Mouse (Mus musculus): Measurements from ENCODE around the gene St6gal1.

The St6gal1 gene

GRCm38 (mm10) chr16:23376189-23376588 is 151.6 kb downstream of the St6gal1 start:
- no peak for DNase-seq (ENCODE audit: low read depth, low spot score)
- Histone ChIP-seq H3K27me3 (ENCODE audit: control insufficient read depth, insufficient read depth, low read length, poor library complexity, severe bottlenecking) (no peaks in the 10 kb centered on the region), H3K36me3 (ENCODE audit: control insufficient read depth, insufficient read depth, low read length, poor library complexity, severe bottlenecking) (no peaks in the 10 kb centered on the region)

GRCm38 (mm10) chr16:23379536-23380230 is 155.1 kb downstream of the St6gal1 start:
- no peaks in the 10 kb centered on the region for H3K27me3 ChIP-seq (ENCODE audit: control insufficient read depth, insufficient read depth, low read length, poor library complexity, severe bottlenecking)
- no peaks in the 10 kb centered on the region for H3K36me3 ChIP-seq (ENCODE audit: control insufficient read depth, insufficient read depth, low read length, poor library complexity, severe bottlenecking)
- no peak for DNase-seq (ENCODE audit: low read depth, low spot score)

- Histone ChIP-seq H3K36me3 (ENCODE audit: control insufficient read depth, insufficient read depth, low read length, poor library complexity, severe bottlenecking) (no peaks in the 10 kb centered on the region), H3K27me3 (ENCODE audit: control insufficient read depth, insufficient read depth, low read length, poor library complexity, severe bottlenecking) (no peaks in the 10 kb centered on the region)
- DNase-seq (ENCODE audit: low read depth, low spot score): no peak
These were observed 159.8 kb downstream of the St6gal1 start for GRCm38 (mm10) chr16:23384304-23384703.

- Histone ChIP-seq H3K36me3 (ENCODE audit: control insufficient read depth, insufficient read depth, low read length, poor library complexity, severe bottlenecking) (no peaks in the 10 kb centered on the region), H3K27me3 (ENCODE audit: control insufficient read depth, insufficient read depth, low read length, poor library complexity, severe bottlenecking) (no peaks in the 10 kb centered on the region)
- DNase-seq (ENCODE audit: low read depth, low spot score): no peak
These were observed 173.4 kb downstream of the St6gal1 start for GRCm38 (mm10) chr16:23397931-23398330.

- no peak for DNase-seq (ENCODE audit: low read depth, low spot score)
- no peaks in the 10 kb centered on the region for H3K36me3 ChIP-seq (ENCODE audit: control insufficient read depth, insufficient read depth, low read length, poor library complexity, severe bottlenecking)
- H3K27me3 ChIP-seq (ENCODE audit: control insufficient read depth, insufficient read depth, low read length, poor library complexity, severe bottlenecking): no peaks in the 10 kb centered on the region
These were observed 176.9 kb downstream of the St6gal1 start for GRCm38 (mm10) chr16:23401463-23401862.

- Histone ChIP-seq H3K36me3 (ENCODE audit: control insufficient read depth, insufficient read depth, low read length, poor library complexity, severe bottlenecking) (no peaks in the 10 kb centered on the region), H3K27me3 (ENCODE audit: control insufficient read depth, insufficient read depth, low read length, poor library complexity, severe bottlenecking) (no peaks in the 10 kb centered on the region)
- DNase-seq (ENCODE audit: low read depth, low spot score): no peak
These were observed 177.4 kb downstream of the St6gal1 start for GRCm38 (mm10) chr16:23401959-23402358.

- H3K36me3 ChIP-seq (ENCODE audit: control insufficient read depth, insufficient read depth, low read length, poor library complexity, severe bottlenecking): no peaks in the 10 kb centered on the region
- no peaks in the 10 kb centered on the region for H3K27me3 ChIP-seq (ENCODE audit: control insufficient read depth, insufficient read depth, low read length, poor library complexity, severe bottlenecking)
- DNase-seq (ENCODE audit: low read depth, low spot score): peak; percentile 86
These were observed 178.6 kb downstream of the St6gal1 start for GRCm38 (mm10) chr16:23403008-23403755.

Data from splenic B cell, adult 2 months (primary cell).